Mouse (Mus musculus) hindbrain, embryonic 11.5 days (tissue): ENCODE measurements around the gene Fam172a. TPM values are rescaled to one million over a fixed set of nuclear protein-coding genes. Genes with fewer than 3 reads are reported as not detected.

ENCODE experiments used
- ATAC-seq: fragments of 200-750 bp; cut with Nextera tagmentation; 2 replicates; pipeline ENCODE4 v1.8.0; 2017; ENCODE audit warnings: mild to moderate bottlenecking, moderate TSS enrichment, moderate library complexity; ENCODE audit not compliant: low FRiP score
- DNase-seq: peaks from one replicate; pipeline ENCODE4 v3.0.0-alpha.2; 2015; ENCODE audit warnings: low spot score
- H3K27ac ChIP-seq: fragments of 300-500 bp; sonication (generic); 2 replicates; pipeline ENCODE4 v1.5.1; 2014; ENCODE audit warnings: mild to moderate bottlenecking, low read depth, low read length
- H3K27me3 ChIP-seq: fragments of 300-500 bp; sonication (generic); 2 replicates; pipeline ENCODE4 v1.6.1; 2014; ENCODE audit warnings: mild to moderate bottlenecking, low read length, moderate library complexity, mixed read lengths; ENCODE audit not compliant: control insufficient read depth, insufficient read depth
- H3K36me3 ChIP-seq: fragments of 300-500 bp; sonication (generic); 2 replicates; pipeline ENCODE4 v1.6.1; 2014; ENCODE audit warnings: mild to moderate bottlenecking, low read length, moderate library complexity, mixed read lengths; ENCODE audit not compliant: control insufficient read depth, insufficient read depth
- H3K4me1 ChIP-seq: fragments of 300-500 bp; sonication (generic); replicated peaks from 2 replicates; pipeline ENCODE4 v1.6.1; 2014; ENCODE audit warnings: low read length, mixed read lengths; ENCODE audit not compliant: control insufficient read depth, insufficient read depth
- H3K4me2 ChIP-seq: fragments of 300-500 bp; sonication (generic); replicated peaks from 2 replicates; pipeline ENCODE4 v1.6.1; 2014; ENCODE audit warnings: mild to moderate bottlenecking, low read depth, low read length
- H3K4me3 ChIP-seq: fragments of 300-500 bp; sonication (generic); 2 replicates; pipeline ENCODE4 v1.5.1; 2014; ENCODE audit warnings: low read depth, low read length
- H3K9ac ChIP-seq: fragments of 300-500 bp; sonication (generic); 2 replicates; pipeline ENCODE4 v1.6.1; 2014; ENCODE audit warnings: low read depth, low read length
- H3K9me3 ChIP-seq: fragments of 300-500 bp; sonication (generic); 2 replicates; pipeline ENCODE4 v1.6.1; 2016; ENCODE audit warnings: low read length; ENCODE audit not compliant: control insufficient read depth
- WGBS: fragments of 180-500 bp; shearing (Covaris S2); extraction: QIAGEN DNeasy Blood & Tissue Kit; methylation state at CpG from one replicate; pipeline ENCODE4 v1.1.7; 2014; 5-methylcytosine and 5-hydroxymethylcytosine counted together
- polyA plus RNA-seq: library from polyadenylated mRNA; unstranded; fragments of >200 nt; fragmentation: Nextera tagmentation; extraction: Ambion mirVana; gene quantifications from 2 replicates; pipeline ENCODE4 v1.2.1, GENCODE M21; 2014

Gene Fam172a
- polyA plus RNA-seq, 1 experiment from 2014 or later: 45.7 TPM

- Histone ChIP-seq H3K27me3 (no peaks in the 10 kb centered on the region), H3K4me2 (peak overlapping the region; percentile 74), H3K9ac (peak overlapping the region; percentile 70), H3K4me3 (peak overlapping the region; percentile 38), H3K4me1 (peaks cover 7% of the 10 kb centered on the region; the same call in 1 of the 2 replicates), H3K27ac (peak overlapping the region; percentile 89), H3K9me3 (no peaks in the 10 kb centered on the region), H3K36me3 (no peaks in the 10 kb centered on the region)
- ATAC-seq (peak; percentile 34; the same call in 1 of the 2 replicates), DNase-seq (peak; percentile 63)
- WGBS: 2% methylated on average over 14 of the region's 14 CpGs
Observed at GRCm38 (mm10) chr13:78181930-78182558, 480.2 kb downstream of the Fam172a start.

- Histone ChIP-seq H3K9ac (peak overlapping the region; percentile 56), H3K4me1 (peaks cover 7% of the 10 kb centered on the region; the same call in 1 of the 2 replicates), H3K9me3 (no peaks in the 10 kb centered on the region), H3K4me3 (peak overlapping the region; percentile 38), H3K36me3 (no peaks in the 10 kb centered on the region), H3K27me3 (no peaks in the 10 kb centered on the region), H3K4me2 (peak overlapping the region; percentile 74), H3K27ac (peak overlapping the region; percentile 89)
- WGBS: 1% methylated on average over 5 of the region's 5 CpGs
- ATAC-seq: 0 out of 2 replicates have a peak, but pooled peaks have one; percentile 3
- DNase-seq: peak; percentile 60
Observed at GRCm38 (mm10) chr13:78183004-78183403, 481.2 kb downstream of the Fam172a start.

- H3K9me3 ChIP-seq: no peaks in the 10 kb centered on the region
- H3K36me3 ChIP-seq: no peaks in the 10 kb centered on the region
- 9% methylated on average over 5 of the region's 5 CpGs for WGBS
- peak overlapping the region; percentile 89 for H3K27ac ChIP-seq
- ATAC-seq (peak; percentile 70), DNase-seq (peak; percentile 69)
- peak overlapping the region; percentile 56 for H3K9ac ChIP-seq
- no peaks in the 10 kb centered on the region; the same call in 1 of the 2 replicates for H3K27me3 ChIP-seq
- H3K4me1 ChIP-seq: peaks cover 11% of the 10 kb centered on the region; the same call in 1 of the 2 replicates
- peak overlapping the region; percentile 12; the same call in 1 of the 2 replicates for H3K4me3 ChIP-seq
- peak overlapping the region; percentile 74 for H3K4me2 ChIP-seq
Observed at GRCm38 (mm10) chr13:78183986-78184385, 482.2 kb downstream of the Fam172a start.

- Histone ChIP-seq H3K9ac (0 out of 2 replicates have a peak overlapping the region, but pooled peaks have one; percentile 43), H3K4me2 (peak overlapping the region; percentile 24), H3K9me3 (no peaks in the 10 kb centered on the region), H3K4me1 (peaks cover 13% of the 10 kb centered on the region), H3K4me3 (no peak overlapping the region), H3K36me3 (no peaks in the 10 kb centered on the region), H3K27ac (peak overlapping the region; percentile 89), H3K27me3 (no peaks in the 10 kb centered on the region; the same call in 1 of the 2 replicates)
- ATAC-seq (no peak), DNase-seq (peak; percentile 56)
- 4% methylated on average over 14 of the region's 14 CpGs for WGBS
Observed at GRCm38 (mm10) chr13:78184786-78185466, 483.1 kb downstream of the Fam172a start.

- Histone ChIP-seq H3K36me3 (no peaks in the 10 kb centered on the region), H3K4me3 (no peak overlapping the region), H3K27me3 (no peaks in the 10 kb centered on the region; the same call in 1 of the 2 replicates), H3K9me3 (no peaks in the 10 kb centered on the region), H3K4me2 (0 out of 2 replicates have a peak overlapping the region, but pooled peaks have one; percentile 3), H3K9ac (no peak overlapping the region), H3K4me1 (peaks cover 17% of the 10 kb centered on the region), H3K27ac (peak overlapping the region; percentile 63)
- WGBS: 15% methylated on average over 12 of the region's 12 CpGs
- no peak for ATAC-seq
- peak; percentile 70 for DNase-seq
Observed at GRCm38 (mm10) chr13:78186340-78186946, 484.6 kb downstream of the Fam172a start.

- H3K27ac ChIP-seq: peak overlapping the region; percentile 63; the same call in 1 of the 2 replicates
- H3K4me3 ChIP-seq: no peak overlapping the region
- H3K4me1 ChIP-seq: peaks cover 21% of the 10 kb centered on the region
- H3K36me3 ChIP-seq: no peaks in the 10 kb centered on the region
- no peak for DNase-seq
- H3K9me3 ChIP-seq: no peaks in the 10 kb centered on the region
- ATAC-seq: no peak
- WGBS: 39% methylated on average over 5 of the region's 5 CpGs
- peak overlapping the region; percentile 17 for H3K4me2 ChIP-seq
- no peaks in the 10 kb centered on the region; the same call in 1 of the 2 replicates for H3K27me3 ChIP-seq
- peak overlapping the region; percentile 37 for H3K9ac ChIP-seq
Observed at GRCm38 (mm10) chr13:78187833-78188232, 486.0 kb downstream of the Fam172a start.

- no peaks in the 10 kb centered on the region; the same call in 1 of the 2 replicates for H3K27me3 ChIP-seq
- peak overlapping the region; percentile 98 for H3K4me3 ChIP-seq
- peaks cover 21% of the 10 kb centered on the region for H3K4me1 ChIP-seq
Observed at GRCm38 (mm10) chr13:78189586-78189985, 487.8 kb downstream of the Fam172a start.

GRCm38 (mm10) chr13:78193211-78193610 is 491.4 kb downstream of the Fam172a start:
- peak overlapping the region; percentile 98 for H3K4me3 ChIP-seq
- peak overlapping the region; percentile 100 for H3K27ac ChIP-seq
- 12% methylated on average over 4 of the region's 4 CpGs for WGBS
- DNase-seq (peak; percentile 50), ATAC-seq (no peak)
- no peaks in the 10 kb centered on the region for H3K9me3 ChIP-seq
- H3K36me3 ChIP-seq: 0 out of 2 replicates have a peak, but pooled peaks cover 2% of the 10 kb centered on the region
- H3K27me3 ChIP-seq: no peaks in the 10 kb centered on the region; the same call in 1 of the 2 replicates
- H3K4me1 ChIP-seq: peaks cover 14% of the 10 kb centered on the region
- peak overlapping the region; percentile 99 for H3K9ac ChIP-seq
- peak overlapping the region; percentile 94 for H3K4me2 ChIP-seq

More at GRCm38 (mm10) chr13:78189586-78189985, 487.8 kb downstream of the Fam172a start:
- Histone ChIP-seq H3K36me3 (0 out of 2 replicates have a peak, but pooled peaks cover 2% of the 10 kb centered on the region), H3K4me2 (peak overlapping the region; percentile 47), H3K9me3 (no peaks in the 10 kb centered on the region), H3K9ac (peak overlapping the region; percentile 57), H3K27ac (peak overlapping the region; percentile 37)
- peak; percentile 53 for DNase-seq
- ATAC-seq: no peak
- 28% methylated on average over 10 of the region's 10 CpGs for WGBS
